Mouse (Mus musculus) liver, adult 2 months (tissue): ENCODE measurements at regions not wholly inside any gene's neighbourhood (a gene's known extent, or its start where the extent isn't known, plus 50 kb on each side); places are given as distances from the start of the nearest gene placed in this dataset.

ENCODE experiments used
- DNase-seq: peaks from one replicate; pipeline ENCODE4 v3.0.0-alpha.2; 2011; ENCODE audit warnings: low read depth, low spot score; ENCODE audit errors: extremely low read depth
- H3K27ac ChIP-seq: fragments of 200-500 bp; replicated peaks from 2 replicates; pipeline ENCODE4 v1.5.1; 2012; ENCODE audit warnings: low read depth, mild to moderate bottlenecking, control low read depth, inconsistent platforms, low read length; ENCODE audit not compliant: insufficient read depth
- H3K27me3 ChIP-seq: fragments of 200-500 bp; 2 replicates; pipeline ENCODE4 v1.6.1; 2012; ENCODE audit warnings: mild to moderate bottlenecking, moderate library complexity, low read length, inconsistent platforms; ENCODE audit not compliant: control insufficient read depth, insufficient read depth
- H3K36me3 ChIP-seq: fragments of 200-500 bp; 2 replicates; pipeline ENCODE4 v1.6.1; 2012; ENCODE audit warnings: low read length, inconsistent platforms; ENCODE audit not compliant: control insufficient read depth, insufficient read depth
- H3K4me1 ChIP-seq: fragments of 200-500 bp; 2 replicates; pipeline ENCODE4 v1.6.1; 2011; ENCODE audit warnings: low read length; ENCODE audit not compliant: control insufficient read depth, insufficient read depth
- H3K4me3 ChIP-seq: fragments of 200-500 bp; 2 replicates; pipeline ENCODE4 v1.5.1; 2011; ENCODE audit warnings: low read depth, mild to moderate bottlenecking, control low read depth, low read length, moderate library complexity; ENCODE audit not compliant: insufficient read depth
- H3K79me2 ChIP-seq: fragments of 200-500 bp; 2 replicates; pipeline ENCODE4 v1.6.1; 2012; ENCODE audit warnings: inconsistent platforms, mild to moderate bottlenecking, low read length, moderate library complexity; ENCODE audit not compliant: control insufficient read depth, insufficient read depth
- H3K9ac ChIP-seq: fragments of 200-500 bp; 2 replicates; pipeline ENCODE4 v1.6.1; 2012; ENCODE audit warnings: low read depth, mild to moderate bottlenecking, control low read depth, inconsistent platforms, low read length
- CTCF ChIP-seq: fragments of 200-500 bp; IDR thresholded peaks from 2 replicates; pipeline ENCODE4 v1.5.1; 2011; ENCODE audit warnings: low read depth, low read length, control low read depth
- POLR2A ChIP-seq: fragments of 200-500 bp; IDR thresholded peaks from 2 replicates; pipeline ENCODE4 v1.6.1; 2011; ENCODE audit warnings: low read length, control low read depth; ENCODE audit not compliant: insufficient read depth; ENCODE audit errors: extremely low read depth
- WGBS: fragments of 180-500 bp; shearing (Covaris S2); methylation state at CpG from one replicate; pipeline ENCODE4 v1.1.7; 2018; 5-methylcytosine and 5-hydroxymethylcytosine counted together

GRCm38 (mm10) chr3:140054634-140055033 lies 849.1 kb downstream of the Stpg2 start:
- Histone ChIP-seq H3K4me3 (no peak overlapping the region), H3K36me3 (no peaks in the 10 kb centered on the region), H3K9ac (no peak overlapping the region), H3K79me2 (no peaks in the 10 kb centered on the region), H3K27me3 (no peaks in the 10 kb centered on the region), H3K27ac (no peak overlapping the region), H3K4me1 (no peaks in the 10 kb centered on the region)
- no peak for DNase-seq
- TF ChIP-seq POLR2A (no peak), CTCF (no peak)
- 39% methylated on average over 1 of the region's 1 CpGs for WGBS

- TF ChIP-seq CTCF (no peak), POLR2A (no peak)
- 77% methylated on average over 3 of the region's 3 CpGs for WGBS
Measured at GRCm38 (mm10) chr3:140057962-140058631, 852.6 kb downstream of the Stpg2 start.

GRCm38 (mm10) chr3:140059102-140059501 lies 853.6 kb downstream of the Stpg2 start:
- no peaks in the 10 kb centered on the region for H3K4me1 ChIP-seq
- TF ChIP-seq POLR2A (no peak), CTCF (no peak)
- no peaks in the 10 kb centered on the region for H3K36me3 ChIP-seq
- 57% methylated on average over 3 of the region's 3 CpGs for WGBS
- H3K27me3 ChIP-seq = no peaks in the 10 kb centered on the region
- DNase-seq = no peak
- no peaks in the 10 kb centered on the region for H3K79me2 ChIP-seq
- no peak overlapping the region for H3K27ac ChIP-seq
- no peak overlapping the region for H3K4me3 ChIP-seq
- H3K9ac ChIP-seq = no peak overlapping the region

More at GRCm38 (mm10) chr3:140057962-140058631, 852.6 kb downstream of the Stpg2 start:
- H3K27ac ChIP-seq = no peak overlapping the region
- no peaks in the 10 kb centered on the region for H3K27me3 ChIP-seq
- no peaks in the 10 kb centered on the region for H3K36me3 ChIP-seq
- DNase-seq = no peak
- no peak overlapping the region for H3K9ac ChIP-seq
- no peak overlapping the region for H3K4me3 ChIP-seq
- no peaks in the 10 kb centered on the region for H3K4me1 ChIP-seq
- no peaks in the 10 kb centered on the region for H3K79me2 ChIP-seq

- DNase-seq = no peak
- no peak overlapping the region for H3K4me3 ChIP-seq
- WGBS = 62% methylated on average over 4 of the region's 4 CpGs
- H3K9ac ChIP-seq = no peak overlapping the region
- H3K27me3 ChIP-seq = no peaks in the 10 kb centered on the region
- H3K79me2 ChIP-seq = no peaks in the 10 kb centered on the region
- TF ChIP-seq CTCF (no peak), POLR2A (no peak)
- no peaks in the 10 kb centered on the region for H3K4me1 ChIP-seq
- H3K27ac ChIP-seq = no peak overlapping the region
- no peaks in the 10 kb centered on the region for H3K36me3 ChIP-seq
Measured at GRCm38 (mm10) chr3:140059522-140060110, 854.1 kb downstream of the Stpg2 start.

GRCm38 (mm10) chr3:140061769-140062381 lies 856.4 kb downstream of the Stpg2 start:
- Histone ChIP-seq H3K79me2 (no peaks in the 10 kb centered on the region), H3K27me3 (no peaks in the 10 kb centered on the region), H3K36me3 (no peaks in the 10 kb centered on the region), H3K4me1 (no peaks in the 10 kb centered on the region), H3K4me3 (no peak overlapping the region), H3K9ac (no peak overlapping the region), H3K27ac (no peak overlapping the region)
- DNase-seq = no peak
- 82% methylated on average over 10 of the region's 10 CpGs for WGBS
- TF ChIP-seq CTCF (no peak), POLR2A (no peak)

GRCm38 (mm10) chr3:140062880-140063279 lies 857.4 kb downstream of the Stpg2 start:
- H3K4me3 ChIP-seq = no peak overlapping the region
- no peak overlapping the region for H3K27ac ChIP-seq
- 82% methylated on average over 5 of the region's 5 CpGs for WGBS
- no peak for DNase-seq
- no peaks in the 10 kb centered on the region for H3K36me3 ChIP-seq
- no peaks in the 10 kb centered on the region for H3K27me3 ChIP-seq
- TF ChIP-seq CTCF (no peak), POLR2A (no peak)
- no peaks in the 10 kb centered on the region for H3K4me1 ChIP-seq
- no peak overlapping the region for H3K9ac ChIP-seq
- no peaks in the 10 kb centered on the region for H3K79me2 ChIP-seq
